Mouse (Mus musculus): ENCODE results near the gene Olfr1012. TPM values are rescaled to one million over a fixed set of nuclear protein-coding genes. Genes with fewer than 3 reads are reported as not detected.

Olfr1012 gene
- polyA plus RNA-seq, 1 experiment from 2014 or later = not detected

Other genes with a start within 250 kb of the Olfr1012 start
- 0.09 TPM in 1 of 2 replicates, not detected in the other for gene 4833423E24Rik, start 243.7 kb downstream of the Olfr1012 start, polyA plus RNA-seq (2016; fragmentation: Nextera tagmentation; extraction: Ambion mirVana)
- not detected in 2 replicates for gene Olfr996, start 183.6 kb downstream of the Olfr1012 start, polyA plus RNA-seq (2016; fragmentation: Nextera tagmentation; extraction: Ambion mirVana)
- gene Olfr998, start 173.8 kb downstream of the Olfr1012 start, polyA plus RNA-seq (2016; fragmentation: Nextera tagmentation; extraction: Ambion mirVana) = not detected in 2 replicates
- not detected in 2 replicates for gene Olfr1000, start 150.9 kb downstream of the Olfr1012 start, polyA plus RNA-seq (2016; fragmentation: Nextera tagmentation; extraction: Ambion mirVana)
- not detected in 2 replicates for gene Olfr1002, start 112.1 kb downstream of the Olfr1012 start, polyA plus RNA-seq (2016; fragmentation: Nextera tagmentation; extraction: Ambion mirVana)
- gene Olfr154, start 98.3 kb downstream of the Olfr1012 start, polyA plus RNA-seq (2016; fragmentation: Nextera tagmentation; extraction: Ambion mirVana) = not detected in 2 replicates
- gene Olfr1006, start 84.0 kb downstream of the Olfr1012 start, polyA plus RNA-seq (2016; fragmentation: Nextera tagmentation; extraction: Ambion mirVana) = not detected in 2 replicates
- not detected in 2 replicates for gene Olfr1008, start 73.3 kb downstream of the Olfr1012 start, polyA plus RNA-seq (2016; fragmentation: Nextera tagmentation; extraction: Ambion mirVana)
- gene Olfr1009, start 47.3 kb downstream of the Olfr1012 start, polyA plus RNA-seq (2016; fragmentation: Nextera tagmentation; extraction: Ambion mirVana) = not detected in 2 replicates
- not detected in 2 replicates for gene Olfr1013, start 4.3 kb upstream of the Olfr1012 start, polyA plus RNA-seq (2016; fragmentation: Nextera tagmentation; extraction: Ambion mirVana)
- gene Olfr1014, start 9.9 kb upstream of the Olfr1012 start, polyA plus RNA-seq (2016; fragmentation: Nextera tagmentation; extraction: Ambion mirVana) = not detected in 2 replicates
- not detected in 2 replicates for gene Olfr1015, start 19.3 kb upstream of the Olfr1012 start, polyA plus RNA-seq (2016; fragmentation: Nextera tagmentation; extraction: Ambion mirVana)
- not detected in 2 replicates for gene Olfr1016, start 39.8 kb upstream of the Olfr1012 start, polyA plus RNA-seq (2016; fragmentation: Nextera tagmentation; extraction: Ambion mirVana)
- gene Olfr1018, start 55.7 kb upstream of the Olfr1012 start, polyA plus RNA-seq (2016; fragmentation: Nextera tagmentation; extraction: Ambion mirVana) = not detected in 2 replicates
- not detected in 2 replicates for gene Olfr1019, start 82.7 kb upstream of the Olfr1012 start, polyA plus RNA-seq (2016; fragmentation: Nextera tagmentation; extraction: Ambion mirVana)
- gene Olfr1020, start 84.3 kb upstream of the Olfr1012 start, polyA plus RNA-seq (2016; fragmentation: Nextera tagmentation; extraction: Ambion mirVana) = not detected in 2 replicates
- not detected in 2 replicates for gene Olfr1022, start 105.8 kb upstream of the Olfr1012 start, polyA plus RNA-seq (2016; fragmentation: Nextera tagmentation; extraction: Ambion mirVana)
- gene Olfr1023, start 122.9 kb upstream of the Olfr1012 start, polyA plus RNA-seq (2016; fragmentation: Nextera tagmentation; extraction: Ambion mirVana) = not detected in 2 replicates
- gene Olfr1024, start 142.3 kb upstream of the Olfr1012 start, polyA plus RNA-seq (2016; fragmentation: Nextera tagmentation; extraction: Ambion mirVana) = not detected in 2 replicates
- not detected in 2 replicates for gene Olfr1025-ps1, start 152.4 kb upstream of the Olfr1012 start, polyA plus RNA-seq (2016; fragmentation: Nextera tagmentation; extraction: Ambion mirVana)
- not detected in 2 replicates for gene Olfr1026, start 158.8 kb upstream of the Olfr1012 start, polyA plus RNA-seq (2016; fragmentation: Nextera tagmentation; extraction: Ambion mirVana)
- not detected in 2 replicates for gene Olfr1028, start 187.7 kb upstream of the Olfr1012 start, polyA plus RNA-seq (2016; fragmentation: Nextera tagmentation; extraction: Ambion mirVana)
- gene Olfr1029, start 211.1 kb upstream of the Olfr1012 start, polyA plus RNA-seq (2016; fragmentation: Nextera tagmentation; extraction: Ambion mirVana) = not detected in 2 replicates
- gene Olfr1030, start 216.5 kb upstream of the Olfr1012 start, polyA plus RNA-seq (2016; fragmentation: Nextera tagmentation; extraction: Ambion mirVana) = not detected in 2 replicates
- not detected in 2 replicates for gene Olfr1031, start 227.5 kb upstream of the Olfr1012 start, polyA plus RNA-seq (2016; fragmentation: Nextera tagmentation; extraction: Ambion mirVana)
- gene Olfr1032, start 242.8 kb upstream of the Olfr1012 start, polyA plus RNA-seq (2016; fragmentation: Nextera tagmentation; extraction: Ambion mirVana) = not detected in 2 replicates